Mouse (Mus musculus): ENCODE measurements at regions not wholly inside any gene's neighbourhood (a gene's known extent, or its start where the extent isn't known, plus 50 kb on each side); places are given as distances from the start of the nearest gene placed in this dataset.
"Not testable (repeated sequence)": the region's sequence is repeated elsewhere in the genome, so short reads cannot be mapped to it uniquely, and the experiment has no call there.

GRCm38 (mm10) chr8:55465419-55465818, 441.3 kb downstream of the Adam29 start:
- WGBS, result 43% methylated on average over 1 of the region's 1 CpGs
- no peaks in the 10 kb centered on the region for H3K79me2 ChIP-seq (replicated peaks; ENCODE audit: control insufficient read depth, insufficient read depth, low read length)
- no peak overlapping the region for H3K27ac ChIP-seq
- no peak for TF ChIP-seq POLR2A (IDR thresholded peaks at IDR 0.05; ENCODE audit: insufficient read depth, low read depth, low read length)
- TF ChIP-seq EP300 (IDR thresholded peaks at IDR 0.05; ENCODE audit: insufficient read depth, low read depth, low read length), result no peak
- no peak for TF ChIP-seq CTCF (IDR thresholded peaks at IDR 0.05)
- no peak for DNase-seq
- H3K4me1 ChIP-seq (ENCODE audit: control insufficient read depth, insufficient read depth, low read length), result no peaks in the 10 kb centered on the region
- no peaks in the 10 kb centered on the region for H3K36me3 ChIP-seq (ENCODE audit: control insufficient read depth, insufficient read depth, low read length)
- H3K27me3 ChIP-seq (ENCODE audit: control insufficient read depth, insufficient read depth, low read length), result no peaks in the 10 kb centered on the region
- no peak overlapping the region for H3K9ac ChIP-seq (ENCODE audit: low read depth, low read length)
- no peak overlapping the region for H3K4me3 ChIP-seq
- intact Hi-C loops (cut with DNase I), result loop anchor here (2.0 kb wide), 1 partner anchor 129 kb away; no protein-coding TSS in a partner anchor

DNA sequence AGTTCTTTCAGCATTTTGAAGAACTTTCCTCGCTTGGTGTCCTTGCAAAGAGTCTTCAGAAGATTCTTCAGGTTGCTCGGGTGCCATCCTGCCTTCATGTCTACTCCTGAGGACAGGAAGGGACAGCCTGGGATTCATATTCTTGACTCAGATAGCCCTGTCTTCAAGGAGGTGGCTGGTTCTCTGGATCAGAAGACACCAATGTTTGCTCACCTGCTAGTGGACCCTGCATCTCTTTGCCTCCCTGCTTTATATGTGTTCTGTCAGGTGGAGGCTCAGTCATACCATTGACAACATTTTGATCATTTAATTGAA, 441.9 kb downstream of the Adam29 start:
- Histone ChIP-seq H3K27ac (no peak overlapping the region), H3K4me1 (ENCODE audit: control insufficient read depth, insufficient read depth, low read length) (no peaks in the 10 kb centered on the region), H3K4me3 (no peak overlapping the region), H3K36me3 (ENCODE audit: control insufficient read depth, insufficient read depth, low read length) (no peaks in the 10 kb centered on the region), H3K79me2 (replicated peaks; ENCODE audit: control insufficient read depth, insufficient read depth, low read length) (no peaks in the 10 kb centered on the region), H3K9ac (ENCODE audit: low read depth, low read length) (no peak overlapping the region), H3K27me3 (ENCODE audit: control insufficient read depth, insufficient read depth, low read length) (no peaks in the 10 kb centered on the region)
- peak in 1 of 2 experiments; percentile 17 for DNase-seq
- WGBS, result 51% methylated on average over 2 of the region's 2 CpGs
- intact Hi-C loops (cut with DNase I), result loop anchor here (2.0 kb wide), 1 partner anchor 130 kb away; no protein-coding TSS in a partner anchor
- TF ChIP-seq POLR2A (IDR thresholded peaks at IDR 0.05; ENCODE audit: insufficient read depth, low read depth, low read length) (no peak), EP300 (IDR thresholded peaks at IDR 0.05; ENCODE audit: insufficient read depth, low read depth, low read length) (no peak), CTCF (IDR thresholded peaks at IDR 0.05) (no peak)

- WGBS, result 62% methylated on average over 5 of the region's 5 CpGs
- H3K4me3 ChIP-seq, result no peak overlapping the region
- H3K27me3 ChIP-seq (ENCODE audit: control insufficient read depth, insufficient read depth, low read length), result no peaks in the 10 kb centered on the region
- TF ChIP-seq POLR2A (IDR thresholded peaks at IDR 0.05; ENCODE audit: insufficient read depth, low read depth, low read length) (no peak), EP300 (IDR thresholded peaks at IDR 0.05; ENCODE audit: insufficient read depth, low read depth, low read length) (no peak), CTCF (IDR thresholded peaks at IDR 0.05) (no peak)
- H3K27ac ChIP-seq, result no peak overlapping the region
- no peak overlapping the region for H3K9ac ChIP-seq (ENCODE audit: low read depth, low read length)
- H3K36me3 ChIP-seq (ENCODE audit: control insufficient read depth, insufficient read depth, low read length), result no peaks in the 10 kb centered on the region
- no peaks in the 10 kb centered on the region for H3K4me1 ChIP-seq (ENCODE audit: control insufficient read depth, insufficient read depth, low read length)
- peak; percentile 9 to 25 for DNase-seq
- intact Hi-C loops (cut with DNase I), result loop anchor here (2.0 kb wide), 1 partner anchor 131 kb away; no protein-coding TSS in a partner anchor
- no peaks in the 10 kb centered on the region for H3K79me2 ChIP-seq (replicated peaks; ENCODE audit: control insufficient read depth, insufficient read depth, low read length)
Measured at GRCm38 (mm10) chr8:55464036-55464854, 442.5 kb downstream of the Adam29 start.

GRCm38 (mm10) chr8:55460790-55461189, 446.0 kb downstream of the Adam29 start:
- 82% methylated on average over 5 of the region's 5 CpGs for WGBS
- intact Hi-C loops (cut with DNase I), result not testable (repeated sequence)
- peak in 1 of 2 experiments; percentile 16 for DNase-seq

DNA sequence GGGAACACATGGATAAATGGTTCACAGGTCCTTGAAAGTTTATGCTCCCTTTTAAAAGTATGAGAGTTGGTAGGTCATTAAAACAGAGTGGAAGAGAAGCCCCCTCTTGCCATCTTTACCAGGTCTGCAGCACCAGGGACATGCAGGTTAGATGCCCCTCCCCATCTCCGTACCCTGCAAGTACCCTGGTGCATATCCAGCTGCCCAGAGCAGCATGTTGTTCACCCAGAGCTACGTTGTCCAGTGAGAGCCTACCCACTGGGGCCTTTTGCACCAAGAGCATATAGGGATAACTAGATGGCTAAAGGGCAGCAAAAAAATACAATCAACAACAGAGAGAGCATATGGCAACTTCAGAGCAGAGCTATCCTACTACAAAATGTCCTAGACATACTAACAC, 449.3 kb downstream of the Adam29 start:
- H3K4me1 ChIP-seq (ENCODE audit: control insufficient read depth, insufficient read depth, low read length), result no peaks in the 10 kb centered on the region
- TF ChIP-seq POLR2A (IDR thresholded peaks at IDR 0.05; ENCODE audit: insufficient read depth, low read depth, low read length), result no peak
- no peak for TF ChIP-seq EP300 (IDR thresholded peaks at IDR 0.05; ENCODE audit: insufficient read depth, low read depth, low read length)
- TF ChIP-seq CTCF (IDR thresholded peaks at IDR 0.05), result no peak
- H3K27ac ChIP-seq, result no peak overlapping the region
- intact Hi-C loops (cut with DNase I), result no loop called here
- peak in 1 of 2 experiments; percentile 17 for DNase-seq
- no peak overlapping the region for H3K4me3 ChIP-seq
- WGBS, result 79% methylated on average over 2 of the region's 2 CpGs
- H3K27me3 ChIP-seq (ENCODE audit: control insufficient read depth, insufficient read depth, low read length), result no peaks in the 10 kb centered on the region
- H3K79me2 ChIP-seq (replicated peaks; ENCODE audit: control insufficient read depth, insufficient read depth, low read length), result no peaks in the 10 kb centered on the region
- no peaks in the 10 kb centered on the region for H3K36me3 ChIP-seq (ENCODE audit: control insufficient read depth, insufficient read depth, low read length)
- H3K9ac ChIP-seq (ENCODE audit: low read depth, low read length), result no peak overlapping the region

More at GRCm38 (mm10) chr8:55460790-55461189, 446.0 kb downstream of the Adam29 start:
- not testable (repeated sequence) for H3K4me1 ChIP-seq (ENCODE audit: control insufficient read depth, insufficient read depth, low read length); H3K9ac ChIP-seq (ENCODE audit: low read depth, low read length); H3K36me3 ChIP-seq (ENCODE audit: control insufficient read depth, insufficient read depth, low read length); H3K79me2 ChIP-seq (replicated peaks; ENCODE audit: control insufficient read depth, insufficient read depth, low read length); H3K27me3 ChIP-seq (ENCODE audit: control insufficient read depth, insufficient read depth, low read length); H3K4me3 ChIP-seq; H3K27ac ChIP-seq

Data from heart, adult 2 months (tissue).